Mouse (Mus musculus): Measurements from ENCODE around the gene 4930518I15Rik. TPM values are rescaled to one million over a fixed set of nuclear protein-coding genes. Genes with fewer than 3 reads are reported as not detected.

Gene 4930518I15Rik
- polyA plus RNA-seq (2017; shearing (Covaris generic)): 4.5 TPM

DNA sequence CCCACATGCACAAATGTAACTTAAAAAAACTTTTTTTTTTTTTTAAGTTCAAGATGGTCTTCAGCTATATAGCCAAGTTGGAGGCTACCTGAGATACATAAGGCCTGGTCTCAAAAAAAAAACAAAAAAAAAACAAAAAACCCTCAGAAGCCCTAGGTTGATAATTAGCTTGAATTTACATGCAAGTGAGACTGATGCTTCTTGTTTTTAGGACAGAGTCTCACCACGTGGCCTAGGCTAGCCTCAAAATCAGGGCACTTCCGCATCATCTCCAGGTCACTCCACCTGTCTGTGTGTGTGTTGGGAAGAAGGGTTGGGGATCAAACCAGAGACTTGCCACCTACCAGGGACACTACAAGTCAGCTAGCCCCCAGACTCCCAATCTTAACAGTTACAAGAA, at the start of gene 4930518I15Rik:
Gene 4930518I15Rik (minus strand): TSS at position 112 of the 400 bp plus-strand sequence.

GRCm38 (mm10) chr2:156887017-156887416, 29.3 kb upstream of the 4930518I15Rik start, which contains the start of gene Sla2:
TSS of gene Sla2 (minus strand) at chr2:156887192.

GRCm38 (mm10) chr2:156862772-156863486, 5.2 kb upstream of the 4930518I15Rik start, which contains the start of gene Rab5if:
TSS of gene Rab5if (plus strand) at chr2:156863128.

GRCm38 (mm10) chr2:156839319-156840191, 18.2 kb downstream of the 4930518I15Rik start, which contains the start of gene Tgif2:
TSS of gene Tgif2 (plus strand) at chr2:156840007.

Other genes with a start within 250 kb of the 4930518I15Rik start
- 82.5 TPM for gene Dlgap4, start 244.2 kb downstream of the 4930518I15Rik start, polyA plus RNA-seq (2017; shearing (Covaris generic))
- not detected for gene Myl9, start 82.5 kb downstream of the 4930518I15Rik start, polyA plus RNA-seq (2017; shearing (Covaris generic))
- gene Tgif2, start 17.9 kb downstream of the 4930518I15Rik start, polyA plus RNA-seq (2017; shearing (Covaris generic)): 65.4 TPM
- 99.5 TPM for gene Rab5if, start 5.2 kb upstream of the 4930518I15Rik start, polyA plus RNA-seq (2017; shearing (Covaris generic))
- gene Sla2, start 29.2 kb upstream of the 4930518I15Rik start, polyA plus RNA-seq (2017; shearing (Covaris generic)): 70.0 TPM
- 269 TPM for gene Ndrg3, start 134.1 kb upstream of the 4930518I15Rik start, polyA plus RNA-seq (2017; shearing (Covaris generic))
- gene Dsn1, start 149.2 kb upstream of the 4930518I15Rik start, polyA plus RNA-seq (2017; shearing (Covaris generic)): 12.7 TPM
- not detected for gene Soga1, start 221.3 kb upstream of the 4930518I15Rik start, polyA plus RNA-seq (2017; shearing (Covaris generic))
- gene Tldc2, start 229.1 kb upstream of the 4930518I15Rik start, polyA plus RNA-seq (2017; shearing (Covaris generic)): not detected